Mouse (Mus musculus): ENCODE measurements around the gene Zfp511.

- TF ChIP-seq POLR2A (IDR thresholded peaks at IDR 0.05; ENCODE audit: borderline replicate concordance, low read depth, low read length) (no peak), CTCF (IDR thresholded peaks at IDR 0.05; ENCODE audit: low read depth, low read length) (no peak)
Observed at GRCm38 (mm10) chr7:140054124-140054523, 17.9 kb downstream of the Zfp511 start.

Measured in bone marrow macrophage, adult 2 months (primary cell).